Mouse (Mus musculus): ENCODE data around the gene Dock1.

The Dock1 gene

DNA sequence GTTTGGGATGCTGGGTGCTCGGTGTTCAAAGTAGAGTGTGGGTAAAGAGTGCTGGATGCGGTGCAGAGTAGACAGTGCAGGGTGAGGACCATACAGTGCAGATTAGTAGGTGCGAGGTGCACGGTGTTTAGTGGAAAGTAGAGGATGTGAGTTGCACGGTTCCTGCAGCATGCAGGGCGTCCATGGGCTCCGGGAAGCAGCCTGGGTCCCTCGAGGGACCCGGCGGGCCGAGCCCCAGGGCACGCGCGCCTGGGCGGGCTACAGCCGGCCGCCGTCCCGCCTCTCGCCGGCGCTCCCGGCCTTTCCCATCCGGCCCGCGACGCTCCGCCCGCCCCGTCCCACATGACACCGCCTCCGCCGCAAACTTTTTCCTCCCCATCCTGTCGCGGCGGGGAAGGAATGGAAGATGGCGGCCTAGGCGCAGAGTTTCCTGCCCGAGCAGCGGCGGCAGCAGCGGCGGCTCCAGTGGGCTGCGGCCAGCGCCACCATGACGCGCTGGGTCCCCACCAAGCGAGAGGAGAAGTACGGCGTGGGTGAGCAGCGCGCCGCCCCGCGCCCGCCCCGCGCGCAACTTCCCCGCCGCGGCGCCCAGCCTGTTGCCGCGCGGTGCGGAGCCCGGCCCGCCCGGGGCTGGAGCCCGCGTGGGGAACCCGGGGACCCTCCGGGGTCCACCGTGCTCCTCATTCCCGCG, at the start of gene Dock1:
TSS of gene Dock1 (plus strand) at position 343 of the 691 bp plus-strand sequence.
- peak; percentile 72 for DNase-seq

DNA sequence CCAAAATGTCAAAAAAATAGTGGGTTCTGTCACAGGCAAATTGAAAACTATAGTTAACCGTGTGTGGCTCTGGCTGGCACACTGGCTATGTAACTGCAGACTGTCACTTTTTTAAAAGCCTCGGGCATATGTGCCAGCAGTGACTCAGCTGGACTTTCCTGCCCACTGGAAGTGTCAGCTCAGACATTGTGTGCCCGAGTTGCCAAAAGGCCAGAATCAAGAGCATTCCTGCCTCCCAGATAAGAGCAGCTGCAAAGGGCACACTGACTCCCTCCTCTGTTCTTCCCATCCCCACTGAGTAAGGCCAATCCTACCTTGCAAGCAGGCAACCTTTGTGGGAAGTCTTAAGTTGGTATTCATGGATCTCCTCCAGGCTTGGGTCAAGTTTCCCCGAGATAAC, 42.5 kb upstream of the Dock1 start:
- DNase-seq = no peak

DNA sequence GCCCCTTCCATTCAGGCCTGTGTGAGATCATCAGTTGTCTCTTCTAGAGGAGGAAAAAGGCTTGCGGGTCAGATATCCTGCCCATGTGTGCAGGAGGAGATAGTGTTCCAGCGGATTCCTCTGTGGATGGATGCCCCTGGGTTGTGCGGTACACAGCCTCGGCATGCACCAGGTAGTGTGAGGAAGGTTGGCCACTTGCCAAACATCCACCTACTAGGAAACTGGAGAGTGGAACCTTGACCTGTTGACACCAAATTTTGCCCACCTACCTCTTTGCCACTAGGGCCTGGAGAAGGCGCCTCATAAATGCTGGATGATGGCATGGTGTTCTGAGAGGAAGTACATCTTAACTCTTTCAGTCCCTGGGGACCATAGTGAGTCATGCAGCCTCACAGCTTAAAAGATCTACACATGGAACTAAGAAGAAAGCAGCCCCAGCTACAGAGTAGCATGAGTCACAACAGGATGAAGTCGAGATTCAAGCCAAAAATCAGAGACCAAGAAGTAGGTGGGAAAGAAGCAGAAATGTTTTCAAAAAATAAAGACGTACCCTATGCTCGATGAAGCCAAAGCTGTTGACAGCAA, 20.1 kb upstream of the Dock1 start:
- no peak for DNase-seq

DNA sequence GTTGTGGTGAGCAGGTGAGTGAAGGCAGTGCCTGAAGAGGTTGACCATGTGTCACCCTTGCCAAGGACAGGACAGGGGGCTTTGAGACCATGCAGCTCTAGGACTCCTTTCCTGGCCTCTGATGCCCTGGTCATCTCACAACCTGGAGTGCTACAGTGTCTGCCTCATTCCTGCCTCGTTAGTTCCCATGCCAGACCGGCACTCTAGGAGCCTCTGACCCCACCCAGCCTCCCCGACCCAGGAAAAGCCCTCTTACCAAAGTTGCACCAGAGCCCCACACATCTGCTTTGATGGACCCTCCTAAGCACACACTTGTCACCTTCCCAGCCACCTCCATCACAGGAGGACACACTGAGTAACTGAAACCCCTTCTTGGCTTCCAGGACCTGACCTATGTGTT, 19.4 kb upstream of the Dock1 start:
- no peak for DNase-seq

DNA sequence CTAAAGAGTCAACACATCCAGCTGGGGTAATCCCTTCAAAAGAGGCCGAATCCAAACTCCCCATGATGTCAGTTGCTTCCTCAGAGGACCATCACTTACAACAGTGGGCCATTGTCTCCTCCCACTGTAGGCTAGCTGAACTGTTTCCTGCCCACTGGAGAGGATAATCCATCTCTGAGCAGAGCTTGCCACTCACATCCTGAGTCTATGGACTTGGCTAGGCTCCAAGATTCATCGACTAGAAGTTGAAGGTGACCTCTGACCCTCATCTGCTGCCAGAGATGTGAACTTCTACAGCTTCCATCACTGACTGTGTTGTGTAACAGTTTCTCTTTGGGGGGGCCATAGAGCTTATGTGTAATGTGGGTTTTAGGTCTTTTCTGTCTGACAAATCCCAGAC, 7.2 kb upstream of the Dock1 start:
- no peak for DNase-seq

DNA sequence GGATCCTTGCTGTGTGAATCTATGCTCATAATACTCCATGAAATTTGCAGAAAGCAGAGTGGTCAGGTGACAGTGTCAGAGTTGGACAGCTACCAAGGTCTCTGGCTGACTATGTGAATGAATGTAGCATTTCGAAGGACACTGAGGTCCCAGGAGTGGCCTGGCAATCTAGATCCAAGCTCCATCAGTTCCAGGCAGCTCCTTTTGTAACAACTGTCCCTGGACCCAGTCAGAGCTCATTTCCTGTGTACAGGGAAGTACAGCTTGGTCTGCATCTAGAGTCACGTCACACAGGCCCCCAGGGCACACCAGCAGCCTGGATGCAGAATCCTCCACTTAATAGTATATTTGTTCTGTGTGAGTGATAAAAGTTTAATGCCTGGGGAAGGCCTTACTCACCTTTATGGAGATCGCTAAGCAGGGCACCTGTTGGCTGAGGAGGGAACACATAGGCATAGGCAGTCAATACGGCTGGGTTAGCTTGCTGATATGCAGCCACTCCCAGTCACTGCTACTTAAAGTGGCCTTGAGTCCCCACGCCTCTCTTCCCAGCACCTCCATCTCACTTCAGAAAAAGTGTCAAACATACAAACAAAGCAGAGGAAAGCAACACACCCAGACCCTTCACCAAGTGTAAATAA, 4.7 kb upstream of the Dock1 start:
- DNase-seq = no peak

DNA sequence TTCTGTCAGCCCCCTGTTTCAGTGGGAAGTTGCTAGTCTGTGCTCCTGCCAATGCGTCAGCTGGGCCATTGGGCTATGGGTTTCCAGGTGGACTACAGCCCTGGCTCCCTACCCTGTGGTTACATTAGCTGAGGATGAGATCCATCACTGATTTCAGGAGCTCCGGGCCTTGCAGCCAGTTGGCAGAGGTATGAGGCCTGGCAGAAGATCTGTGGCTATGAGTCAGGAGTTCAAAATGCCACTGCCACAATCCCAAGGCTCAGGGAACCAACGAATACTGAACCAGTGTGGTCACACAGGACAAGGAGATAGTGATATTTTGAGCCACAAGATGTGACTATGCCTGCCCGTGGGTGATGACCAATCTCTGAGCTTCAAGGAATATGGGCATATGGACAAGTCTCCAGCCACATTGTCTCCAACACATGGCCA, 3.2 kb upstream of the Dock1 start:
- no peak for DNase-seq

DNA sequence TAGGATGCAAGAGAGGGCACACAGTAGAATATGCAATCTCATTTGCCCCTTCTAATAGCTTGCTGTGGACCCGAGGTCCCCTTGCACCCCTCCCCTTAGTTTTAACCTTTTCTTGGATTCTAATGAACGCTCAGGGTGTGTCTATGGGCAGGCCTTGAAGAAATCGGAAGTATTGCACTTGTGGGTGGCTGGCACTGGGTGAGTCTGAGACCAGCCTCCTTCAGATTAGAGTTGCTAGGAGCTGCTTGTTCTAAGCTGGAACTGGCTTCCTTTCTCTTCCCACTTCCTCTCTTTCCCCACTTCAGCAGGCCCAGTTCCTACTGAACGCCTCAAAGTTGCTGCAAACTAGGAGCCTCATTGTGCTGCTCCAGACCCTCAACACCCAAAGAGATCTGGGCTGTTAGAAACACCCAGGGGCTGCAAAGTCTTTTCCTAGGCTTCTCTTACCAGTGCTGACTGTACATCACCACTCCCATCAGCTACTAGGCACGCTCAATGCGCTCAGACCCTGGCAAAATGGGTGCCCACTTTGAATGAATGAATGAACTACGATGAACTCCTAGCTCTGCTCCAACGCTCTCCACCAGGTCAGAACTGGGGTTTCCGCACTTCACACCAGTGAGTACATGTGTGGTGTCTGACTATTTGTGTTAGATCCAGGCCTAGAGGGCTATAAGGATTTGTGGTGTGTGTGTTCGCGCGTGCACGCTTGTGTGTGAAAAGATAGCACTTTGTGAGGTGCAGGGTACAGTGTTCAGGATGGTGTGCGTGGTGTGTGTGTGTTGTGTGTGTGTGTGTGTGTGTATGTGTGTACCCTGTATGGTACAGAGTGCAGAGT, 761 bp upstream of the Dock1 start:
- no peak for DNase-seq

DNA sequence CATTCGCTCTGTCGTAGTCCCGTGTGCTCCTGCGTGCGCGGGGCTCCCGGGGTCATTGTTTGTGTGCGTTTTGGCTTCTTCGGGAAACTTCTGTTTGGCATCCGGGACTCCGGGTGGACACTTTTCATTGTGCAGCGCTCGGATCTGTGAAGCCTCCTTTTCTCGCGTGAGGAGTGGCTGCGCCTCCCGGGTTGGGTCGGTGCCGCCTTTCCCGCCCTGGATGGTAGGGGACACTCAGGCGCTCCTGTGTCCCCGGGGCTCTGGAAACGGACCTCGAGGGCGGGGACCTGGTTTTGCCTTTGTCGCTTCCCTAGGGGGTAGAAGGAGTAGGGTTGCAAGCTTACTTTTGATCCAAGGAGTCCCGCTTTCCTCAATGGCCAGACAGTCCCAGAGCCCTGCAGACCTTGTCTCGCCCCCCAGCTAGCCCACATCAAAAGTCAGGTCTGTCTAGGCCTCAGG, 578 bp downstream of the Dock1 start:
- DNase-seq = peak; percentile 44

DNA sequence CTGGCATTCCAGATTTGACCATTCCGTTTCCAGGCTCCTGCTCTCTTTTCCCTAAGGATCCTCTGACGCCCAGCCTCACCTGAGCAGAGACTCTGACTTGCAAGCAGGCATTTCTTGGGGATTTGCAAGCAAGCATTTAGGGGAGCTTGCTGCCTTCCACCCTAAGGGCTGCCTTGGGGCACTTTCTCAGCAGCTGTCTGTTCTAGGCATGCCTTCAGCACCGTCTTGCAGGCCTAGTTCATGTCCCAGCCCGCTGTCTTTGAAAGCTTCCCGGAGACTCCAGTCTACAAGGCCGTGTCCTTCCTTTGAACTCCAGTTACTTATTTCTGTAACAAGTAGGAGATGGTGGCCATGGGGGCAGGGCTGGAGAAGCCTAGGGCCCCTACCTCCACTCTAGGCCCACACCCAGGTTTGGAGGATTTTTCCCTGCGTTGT, 1.0 kb downstream of the Dock1 start:
- peak; percentile 52 for DNase-seq

DNA sequence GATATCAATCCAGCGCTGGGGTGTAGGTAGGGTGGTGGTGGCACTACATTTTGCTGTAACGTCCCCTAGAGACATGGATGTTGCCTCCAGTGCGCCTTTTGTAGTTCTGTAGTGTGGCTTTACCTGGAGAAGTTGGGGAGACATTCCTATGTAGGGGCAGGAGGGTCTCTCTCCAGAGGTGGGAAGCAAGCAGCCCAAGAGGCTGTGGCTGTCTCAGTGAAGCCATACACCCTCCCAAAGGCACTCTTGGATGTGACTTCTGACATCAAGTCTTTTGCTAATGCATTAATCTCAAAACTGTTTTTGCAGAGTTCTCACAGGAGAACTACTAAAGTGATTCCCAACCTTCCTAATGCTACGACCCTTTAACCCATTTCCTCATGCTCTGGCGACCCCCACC, 2.7 kb downstream of the Dock1 start:
- DNase-seq = no peak

DNA sequence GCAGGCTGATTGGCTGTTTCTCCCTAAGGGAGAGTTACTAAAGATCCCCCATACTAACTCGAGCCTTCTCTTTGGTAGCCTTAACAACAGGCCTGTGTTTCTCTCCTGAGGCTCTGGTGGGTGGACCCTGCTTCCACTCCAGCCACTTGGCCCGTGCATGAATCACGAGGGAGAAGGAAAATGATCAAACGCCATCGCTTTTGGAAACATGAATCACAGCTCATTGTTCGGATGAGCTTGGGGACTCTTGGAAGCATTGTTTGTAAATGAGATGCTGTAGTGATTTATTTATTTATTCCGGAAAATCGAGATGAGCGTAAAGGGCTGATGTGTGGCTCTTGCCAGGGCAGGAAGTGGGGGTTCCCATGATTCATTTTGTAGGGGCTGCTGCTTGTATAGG, 3.5 kb downstream of the Dock1 start:
- peak; percentile 68 for DNase-seq

DNA sequence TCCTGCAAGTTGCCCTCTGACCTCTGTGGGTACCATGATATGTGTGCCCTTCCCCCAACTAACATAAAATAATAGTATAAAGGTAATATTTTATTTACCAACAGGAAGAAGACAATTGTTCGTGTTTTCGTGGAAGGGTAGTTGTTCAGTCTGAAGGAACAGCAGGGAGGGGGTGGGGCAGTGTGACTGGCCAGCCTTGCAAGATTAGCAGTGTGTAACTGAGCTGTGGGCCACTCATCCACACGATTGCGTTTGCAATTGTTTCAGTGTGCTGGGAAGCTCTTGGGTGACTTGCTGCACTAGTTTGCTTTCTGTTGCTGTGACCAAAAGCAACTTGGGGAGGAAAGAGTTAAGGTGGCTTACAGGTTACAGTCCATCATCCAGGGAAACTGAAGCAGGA, 7.4 kb downstream of the Dock1 start:
- no peak for DNase-seq

DNA sequence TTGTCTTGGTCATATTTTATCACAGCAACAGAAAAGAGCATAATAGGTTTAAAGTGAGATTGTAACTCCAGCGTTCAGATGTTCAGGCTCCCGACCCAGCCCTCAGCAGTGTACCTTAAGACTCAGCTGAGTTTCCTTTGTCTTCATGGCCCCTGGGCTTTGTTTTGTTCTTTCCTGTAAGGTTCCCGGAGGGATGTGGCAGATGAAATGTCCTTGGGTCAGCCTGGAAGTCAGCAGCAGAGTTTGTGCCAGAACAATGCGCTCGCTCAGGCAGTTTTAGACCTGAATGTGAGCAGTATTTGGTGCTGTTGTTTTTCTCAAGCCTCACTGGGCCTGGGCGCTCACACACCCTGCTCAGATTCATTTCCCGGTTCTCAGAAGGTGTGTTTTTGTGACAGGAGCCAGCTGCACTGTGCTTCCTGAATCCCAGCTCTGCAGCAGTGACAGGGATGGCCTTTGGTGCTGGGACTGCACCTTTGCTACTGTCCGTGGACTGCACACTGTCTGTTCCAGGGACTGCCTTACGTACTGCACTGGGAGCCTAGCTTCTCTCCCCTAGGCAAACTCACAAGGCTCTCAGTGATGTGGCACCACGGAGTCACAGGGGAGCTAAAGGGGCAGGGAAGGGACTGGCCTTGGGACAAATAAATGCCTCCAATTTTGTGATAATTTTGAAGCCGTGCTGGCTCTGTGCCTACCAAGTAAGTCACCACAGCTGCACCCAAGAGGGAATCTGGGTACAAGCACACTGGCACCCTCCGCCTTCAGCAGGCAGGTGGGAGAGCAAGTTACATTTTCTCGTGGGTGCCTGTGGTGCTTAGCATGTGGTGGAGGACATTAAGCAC, 9.1 kb downstream of the Dock1 start:
- DNase-seq = peak; percentile 36

DNA sequence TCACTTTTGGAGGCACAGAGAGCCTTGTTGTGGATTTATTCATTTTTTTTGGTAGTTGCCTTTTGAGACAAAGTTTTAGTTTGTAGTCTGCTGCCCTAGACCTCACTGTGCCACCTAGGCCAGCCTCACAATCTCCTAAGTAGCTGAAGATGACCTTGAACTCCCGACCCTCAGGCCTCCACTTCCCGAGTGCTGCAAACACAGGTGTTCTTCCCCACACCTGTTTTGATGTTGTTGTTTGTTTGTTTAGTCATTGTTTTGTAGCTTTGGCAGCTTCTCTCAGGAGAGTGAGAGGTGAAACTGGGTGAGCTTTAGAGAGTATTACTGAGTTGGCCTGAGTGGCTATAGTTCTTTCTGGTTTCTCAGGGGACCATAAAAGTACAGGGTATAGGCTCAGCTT, 9.7 kb downstream of the Dock1 start:
- no peak for DNase-seq

DNA sequence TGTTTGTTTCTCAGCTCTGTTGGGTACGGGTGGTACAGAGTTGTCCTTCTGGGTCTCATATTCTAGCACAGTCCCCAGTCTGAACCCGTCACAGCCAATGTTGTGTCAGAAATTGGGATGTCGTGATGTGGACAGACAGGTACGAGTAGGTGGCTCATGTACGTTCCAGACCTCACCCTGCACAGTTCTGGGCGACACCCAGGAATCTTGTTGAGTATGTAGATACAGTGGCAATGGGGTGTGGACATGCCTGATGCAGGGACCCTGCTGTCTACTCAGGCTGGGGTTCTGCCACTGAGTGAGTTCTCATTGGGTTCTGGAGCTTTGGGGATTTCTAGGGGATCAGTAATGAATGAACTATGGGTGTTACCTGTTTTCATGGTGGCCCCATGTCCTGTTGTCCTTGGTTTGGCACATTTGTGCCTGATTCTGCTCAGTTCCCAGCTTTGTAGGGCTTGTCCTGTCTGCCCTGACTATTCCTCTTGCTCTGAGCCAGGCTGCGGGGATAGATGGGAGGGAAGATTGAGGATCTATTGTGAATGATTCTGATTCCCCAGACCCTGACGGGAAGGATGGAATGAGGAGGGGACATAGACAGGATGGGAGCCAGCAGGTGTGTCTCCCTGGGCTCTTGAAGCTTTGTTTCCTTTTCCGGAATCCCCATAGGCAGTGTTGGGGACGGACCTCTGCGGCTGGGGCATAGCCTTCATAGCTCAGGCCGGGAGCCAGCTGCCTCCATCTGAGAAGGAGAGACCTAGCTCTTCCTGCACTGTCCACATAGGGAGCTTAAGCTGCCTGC, 11.5 kb downstream of the Dock1 start:
- DNase-seq = no peak

DNA sequence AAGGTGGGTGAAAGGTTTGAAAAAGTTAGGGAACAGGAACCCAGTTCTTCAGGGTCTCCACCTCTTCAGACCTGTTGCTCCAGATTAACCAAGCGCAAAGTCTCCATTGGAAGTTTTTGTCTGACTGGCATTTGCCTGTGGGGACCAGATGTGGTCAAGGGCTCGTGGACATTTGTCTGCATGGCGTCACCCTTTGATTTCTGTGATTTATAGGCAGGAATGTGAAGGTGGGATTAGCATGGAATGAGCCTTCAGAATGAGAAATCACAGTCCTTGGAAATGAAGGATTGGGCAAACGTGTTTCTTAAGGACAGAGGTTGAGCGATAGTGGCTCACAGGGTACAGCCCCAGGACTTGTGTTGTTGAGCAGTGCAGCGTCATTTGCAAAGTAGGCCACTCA, 17.9 kb downstream of the Dock1 start:
- no peak for DNase-seq

DNA sequence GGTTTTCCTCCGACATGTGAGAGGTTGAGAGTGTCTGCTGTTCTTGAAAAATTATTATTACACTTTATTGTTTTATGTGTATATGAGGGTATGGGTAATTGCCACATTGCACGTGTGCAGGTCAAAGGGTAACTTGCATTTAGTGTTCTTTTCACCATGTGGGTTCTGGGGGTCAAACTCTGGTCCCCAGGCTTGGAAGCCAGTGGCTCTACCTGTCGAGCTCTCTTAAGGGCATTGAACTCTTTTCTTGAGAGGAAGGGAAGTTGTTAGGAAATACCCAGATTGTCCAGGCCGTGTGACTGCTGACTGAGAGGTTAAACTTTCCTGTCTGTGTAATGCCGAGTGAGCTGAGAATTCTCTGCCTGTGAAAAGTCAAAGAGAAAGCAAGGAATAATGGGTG, 19.7 kb downstream of the Dock1 start:
- DNase-seq = no peak

DNA sequence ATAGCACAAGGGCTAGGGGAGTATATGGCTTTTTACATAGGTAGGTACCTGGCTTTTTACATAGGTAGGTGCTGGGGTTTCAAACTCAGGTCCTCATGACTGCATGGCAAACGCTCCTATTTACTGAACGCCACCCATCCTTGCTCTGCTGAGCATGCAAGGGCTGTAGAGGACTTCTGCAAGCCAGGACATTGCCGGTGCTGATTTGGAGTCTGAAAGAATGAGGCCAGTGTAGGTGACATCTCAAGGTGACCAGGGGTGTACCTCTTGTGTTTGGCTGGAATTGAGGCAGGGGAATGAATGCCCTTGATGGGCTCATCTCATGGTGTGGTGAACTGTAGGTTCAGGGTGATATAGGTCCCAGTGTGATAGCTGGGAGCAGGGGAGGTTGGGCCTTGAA, 20.4 kb downstream of the Dock1 start:
- no peak for DNase-seq

DNA sequence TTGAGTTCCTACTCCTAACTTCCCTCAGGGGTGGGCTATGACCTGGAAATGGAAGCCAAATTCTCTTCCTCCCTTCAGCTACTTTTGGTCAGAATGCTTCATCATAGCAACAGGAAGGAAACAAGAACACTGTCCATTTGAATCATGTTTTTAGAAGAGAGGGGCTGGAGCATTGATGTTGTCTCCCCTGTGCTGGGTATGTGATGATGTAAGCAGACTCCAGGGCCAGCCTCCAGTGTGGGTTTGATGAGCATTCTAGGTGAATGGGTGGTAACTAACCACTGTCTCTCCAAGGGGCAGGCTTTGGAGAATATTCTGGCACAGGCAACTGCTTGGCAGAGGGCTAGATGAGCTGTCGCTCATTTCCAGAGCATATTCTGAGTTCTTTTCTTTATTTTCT, 22.9 kb downstream of the Dock1 start:
- DNase-seq = no peak

DNA sequence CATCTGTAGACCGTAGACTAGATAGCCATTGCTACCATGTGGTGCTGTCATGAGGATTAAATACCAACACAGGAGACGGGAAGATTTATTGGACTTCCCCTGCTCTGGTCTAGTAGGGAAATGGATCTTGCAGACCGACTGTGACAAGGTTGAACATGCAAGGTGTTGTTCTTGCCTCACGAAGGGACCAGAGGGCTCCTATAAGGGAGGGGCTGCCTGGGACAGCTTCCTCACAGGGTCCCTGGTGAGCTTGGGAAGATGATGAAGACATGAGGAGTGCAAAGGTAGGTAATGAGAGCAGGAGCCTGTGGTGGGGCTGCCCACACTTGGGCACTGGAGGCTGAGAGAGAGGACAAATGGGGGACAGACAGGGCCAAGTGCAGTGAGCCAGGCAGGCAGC, 25.0 kb downstream of the Dock1 start:
- DNase-seq = no peak

All from kidney, adult 9 months (tissue).